Mouse (Mus musculus): ENCODE data around the gene Zfp560. TPM values are rescaled to one million over a fixed set of nuclear protein-coding genes. Genes with fewer than 3 reads are reported as not detected.
A peak's percentile ranks its signal among the peaks of the same experiment; 100 is the strongest.
"Not testable (repeated sequence)": the region's sequence is repeated elsewhere in the genome, so short reads cannot be mapped to it uniquely, and the experiment has no call there.

Gene Zfp560
- total RNA-seq (2021), result 10 to 100 TPM in 1 of 2 experiments, 1 to 10 TPM in 1; 8.2 to 10.5 TPM
- long read RNA-seq, experiment 1, transcript Zfp560-202 (3 exons, 608 nt), result major isoform, 21 of 21 reads
- long read RNA-seq, experiment 1, partial matches to known transcripts, result 0 of 21 reads
- long read RNA-seq, experiment 1, other reads (novel, unspliced or antisense), result 0 of 21 reads
- long read RNA-seq, experiment 2, transcript Zfp560-202 (3 exons, 608 nt), result major isoform, 11 of 13 reads
- long read RNA-seq, experiment 2, partial matches to known transcripts, result 1 of 13 reads
- long read RNA-seq, experiment 2, other reads (novel, unspliced or antisense), result 1 of 13 reads

GRCm38 (mm10) chr9:20384532-20385342, at the start of gene Zfp560:
Gene Zfp560, minus strand, starts transcription at chr9:20385177.
- DNase-seq, result peak; percentile 85

- no peak for DNase-seq
These were observed 45.0 kb upstream of the Zfp560 start for GRCm38 (mm10) chr9:20430004-20430403.

- no peak for DNase-seq
These were observed 26.5 kb upstream of the Zfp560 start for GRCm38 (mm10) chr9:20411460-20411859.

GRCm38 (mm10) chr9:20409319-20409718, 24.3 kb upstream of the Zfp560 start:
- DNase-seq, result no peak

- DNase-seq, result no peak
These were observed 346 bp upstream of the Zfp560 start for GRCm38 (mm10) chr9:20385343-20385703.

- DNase-seq, result no peak
These were observed 1.3 kb downstream of the Zfp560 start for GRCm38 (mm10) chr9:20383659-20384058.

- DNase-seq, result no peak
These were observed 10.3 kb downstream of the Zfp560 start for GRCm38 (mm10) chr9:20374712-20375111.

GRCm38 (mm10) chr9:20367311-20367710, 17.7 kb downstream of the Zfp560 start:
- DNase-seq, result no peak

- DNase-seq, result no peak
These were observed 36.5 kb downstream of the Zfp560 start for GRCm38 (mm10) chr9:20348501-20348900.

GRCm38 (mm10) chr9:20335994-20336393, 49.0 kb downstream of the Zfp560 start, which contains the start of gene Olfr18:
Gene Olfr18, minus strand, starts transcription at chr9:20336094.
- DNase-seq, result no peak

- DNase-seq, result no peak
These were observed 86.7 kb downstream of the Zfp560 start, which contains the start of gene Olfr873 for GRCm38 (mm10) chr9:20298232-20298631. Gene Olfr873, plus strand, starts transcription at chr9:20298532.

GRCm38 (mm10) chr9:20295562-20295961, 89.4 kb downstream of the Zfp560 start:
- not testable (repeated sequence) for DNase-seq

Other genes with a start within 250 kb of the Zfp560 start
- gene Olfr870, start 211.1 kb downstream of the Zfp560 start, total RNA-seq (2021), result not detected
- not detected for gene Olfr871, start 173.0 kb downstream of the Zfp560 start, total RNA-seq (2021)
- not detected for gene Olfr872, start 148.1 kb downstream of the Zfp560 start, total RNA-seq (2021)
- gene Olfr39, start 102.8 kb downstream of the Zfp560 start, total RNA-seq (2021), result not detected
- not detected for gene Olfr873, start 86.6 kb downstream of the Zfp560 start, total RNA-seq (2021)
- not detected for gene Olfr18, start 49.1 kb downstream of the Zfp560 start, total RNA-seq (2021)
- 1 to 10 TPM; 6.7 to 7.2 TPM for gene Zfp26, start 75.0 kb upstream of the Zfp560 start, total RNA-seq (2021)
- 1 to 10 TPM; 7.0 to 7.8 TPM for gene Zfp426, start 107.6 kb upstream of the Zfp560 start, total RNA-seq (2021)
- 10 to 100 TPM; 14.2 to 14.7 TPM for gene Zfp266, start 136.2 kb upstream of the Zfp560 start, total RNA-seq (2021)
- gene Zfp846, start 196.1 kb upstream of the Zfp560 start, total RNA-seq (2021), result 1 to 10 TPM; 3.0 to 3.6 TPM